Mouse (Mus musculus) kidney, adult 9 months (tissue): ENCODE data around the gene Rnf135.
"Not testable (repeated sequence)": the region's sequence is repeated elsewhere in the genome, so short reads cannot be mapped to it uniquely, and the experiment has no call there.

Experiments used
- DNase-seq: peaks from one replicate; pipeline ENCODE4 v3.0.0; 2022

Gene Rnf135

DNA sequence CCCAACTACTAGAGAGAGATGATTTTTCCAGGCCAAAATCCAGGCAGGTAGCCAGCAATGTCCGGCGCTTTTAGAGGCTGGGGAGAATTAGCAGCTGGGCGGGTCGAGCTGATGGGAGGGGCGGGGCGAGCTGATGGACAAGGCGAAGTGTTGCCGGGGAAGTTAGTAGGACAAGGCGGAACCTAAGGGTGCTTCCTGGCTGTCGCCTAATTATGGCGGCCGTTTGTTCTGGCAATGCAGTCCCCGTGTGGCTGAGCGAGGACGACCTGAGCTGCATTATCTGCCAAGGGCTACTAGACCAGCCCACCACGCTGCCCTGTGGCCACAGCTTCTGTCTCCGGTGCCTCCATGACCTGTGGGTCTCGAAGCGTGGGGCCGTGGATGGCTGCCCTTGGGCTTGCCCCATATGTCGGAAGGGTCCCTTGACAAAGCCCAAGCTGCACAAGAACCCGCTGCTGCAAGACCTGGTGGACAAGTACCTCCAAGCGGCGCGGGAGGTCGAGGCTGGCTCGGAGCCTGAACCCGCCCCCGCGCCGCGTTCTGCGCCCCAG, at the start of gene Rnf135:
Gene Rnf135, plus strand, starts transcription at position 147 of the 551 bp plus-strand sequence.
- DNase-seq: peak; percentile 96

DNA sequence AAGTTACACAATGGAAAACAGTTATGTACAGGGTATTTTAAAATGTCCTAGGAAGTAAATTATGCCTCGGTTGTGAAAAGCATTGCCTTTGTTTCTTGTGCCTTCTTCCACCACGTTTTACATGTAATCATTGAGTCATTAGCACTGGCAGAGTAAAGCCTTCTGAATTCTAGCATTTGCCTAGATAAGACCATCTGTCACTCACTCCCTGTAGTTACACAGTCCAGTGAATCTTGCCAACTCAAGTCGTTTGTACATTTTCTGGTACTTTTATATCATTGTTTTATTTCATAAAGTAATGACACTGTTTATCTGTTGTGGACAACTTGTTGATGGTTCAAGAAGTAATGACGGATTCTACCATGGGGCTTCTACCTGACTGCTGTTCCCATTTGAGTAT, 48.9 kb upstream of the Rnf135 start:
- no peak for DNase-seq

DNA sequence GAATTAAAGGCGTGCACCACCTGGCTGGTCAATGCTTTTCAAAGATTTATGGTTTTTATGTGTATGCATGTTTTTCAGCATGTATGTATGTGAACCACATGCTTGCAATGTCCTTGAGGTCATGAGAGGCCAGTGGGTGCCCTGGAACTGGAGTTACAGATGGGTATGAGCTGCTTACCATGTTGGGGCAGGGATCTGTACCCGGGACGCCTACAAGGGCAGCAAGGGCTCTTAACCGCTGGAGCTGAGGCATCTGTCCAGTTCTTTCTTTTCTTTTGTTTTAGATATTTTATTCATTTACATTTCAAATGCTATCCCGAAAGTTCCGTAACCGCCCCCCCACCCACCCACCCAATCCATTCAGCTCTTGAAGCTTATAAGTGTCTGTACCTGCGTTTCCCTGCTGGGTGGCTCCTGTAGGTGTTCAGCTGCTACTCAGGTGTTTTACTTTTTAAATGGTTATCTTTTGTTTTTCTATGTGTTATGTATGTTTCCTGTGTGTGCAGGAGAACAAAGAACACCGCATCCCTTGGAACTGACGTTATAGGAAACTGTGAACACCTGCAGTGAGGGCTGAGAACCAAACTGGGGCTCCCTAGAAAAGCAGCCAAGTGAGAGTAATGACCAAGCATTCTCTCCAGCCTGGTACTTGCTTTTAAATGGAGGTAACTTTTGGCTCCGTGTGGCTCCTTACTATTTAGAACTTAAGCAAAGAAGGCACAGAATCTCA, 47.5 kb upstream of the Rnf135 start:
- DNase-seq: no peak

DNA sequence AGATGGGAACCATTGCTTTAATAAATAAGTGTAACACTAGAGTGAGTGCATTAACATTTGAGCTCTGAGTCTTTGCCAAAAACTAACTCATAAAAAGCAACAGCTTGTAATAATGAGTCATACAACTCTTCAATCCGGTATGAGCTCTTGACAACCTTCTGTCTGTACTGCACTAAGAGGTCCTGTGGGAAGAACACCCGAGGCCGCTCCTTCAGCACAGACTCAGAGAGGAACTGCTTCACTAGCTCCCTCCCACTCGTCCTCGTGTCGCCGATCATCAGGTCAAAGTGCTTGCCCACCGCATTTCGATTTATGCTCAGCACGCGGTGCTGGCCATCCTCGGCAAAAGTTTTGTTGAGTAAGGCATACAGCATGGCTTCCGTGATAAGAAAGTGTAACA, 46.9 kb upstream of the Rnf135 start:
- no peak for DNase-seq

DNA sequence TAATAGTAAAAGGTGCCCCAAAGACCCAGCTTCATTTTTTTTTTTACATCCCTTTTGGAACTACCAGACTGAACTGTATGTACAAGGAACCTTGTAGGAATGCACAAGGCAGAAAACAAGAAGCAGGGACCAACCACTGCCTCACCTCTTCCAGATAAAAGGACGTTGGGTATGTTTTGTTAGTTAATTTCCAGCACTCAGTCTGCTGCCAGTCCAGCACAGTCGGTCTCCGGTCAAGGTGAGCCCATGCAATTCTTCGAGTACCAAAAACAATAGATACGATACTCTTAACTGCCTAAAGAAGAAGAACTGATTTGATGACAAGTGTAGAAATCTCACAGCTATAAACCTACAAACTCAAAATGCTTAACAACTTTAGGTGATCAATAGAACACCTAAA, 45.9 kb upstream of the Rnf135 start:
- no peak for DNase-seq

DNA sequence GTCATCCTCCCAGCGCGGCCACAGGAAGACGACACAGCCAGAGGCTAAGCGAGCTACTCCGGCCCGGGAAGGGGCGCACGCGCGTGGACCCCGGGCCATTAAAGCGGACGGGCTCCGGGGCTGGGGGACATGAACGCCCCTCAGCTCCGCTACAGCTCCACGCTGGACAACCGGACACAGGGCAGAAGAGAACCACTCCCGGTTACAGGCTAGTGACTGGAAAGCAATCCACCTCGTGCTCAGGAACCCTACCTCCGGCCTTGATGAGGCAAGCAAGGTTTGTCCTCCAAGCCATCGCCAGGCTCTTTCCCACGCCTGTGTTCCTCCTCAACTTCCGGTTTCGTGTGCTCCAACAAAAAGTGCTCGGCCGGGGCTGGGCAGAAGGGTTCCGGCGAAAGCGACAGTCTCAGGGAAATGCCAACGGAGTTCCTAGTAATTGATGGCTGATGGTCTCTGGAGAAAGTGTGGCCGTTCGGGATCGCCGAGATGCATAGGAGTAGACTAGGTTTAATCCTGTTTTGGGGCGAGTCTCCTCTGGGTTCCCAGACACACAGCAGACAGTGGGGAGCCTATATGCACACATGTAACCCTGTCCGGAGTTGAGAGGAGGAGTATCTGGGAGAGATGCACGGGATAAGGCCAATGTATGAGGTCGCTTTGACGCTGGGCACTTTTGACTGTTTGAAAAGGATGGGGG, 41.7 kb upstream of the Rnf135 start, which contains the start of gene Tefm:
Gene Tefm, minus strand, starts transcription at position 351 of the 697 bp plus-strand sequence.
- peak; percentile 85 for DNase-seq

DNA sequence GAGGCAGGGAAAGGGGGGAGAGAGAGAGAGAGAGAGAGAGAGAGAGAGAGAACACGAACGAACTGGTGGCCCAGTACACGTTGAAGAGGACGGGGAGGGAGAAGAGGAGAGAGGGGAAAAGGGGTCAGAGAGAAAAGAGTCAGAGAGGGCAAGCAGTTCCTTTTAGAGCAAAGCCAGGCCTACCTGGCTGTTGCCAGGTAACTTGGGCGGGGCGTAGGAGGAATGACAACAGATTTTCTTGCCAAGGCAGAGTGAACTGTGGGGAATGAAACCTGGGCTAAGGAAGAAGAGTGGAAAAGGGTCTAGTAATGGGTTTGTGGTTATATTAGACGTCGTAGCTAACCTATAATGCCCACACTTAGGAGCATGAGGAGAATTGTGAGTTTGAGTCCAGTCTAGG, 40.8 kb upstream of the Rnf135 start:
- no peak for DNase-seq

DNA sequence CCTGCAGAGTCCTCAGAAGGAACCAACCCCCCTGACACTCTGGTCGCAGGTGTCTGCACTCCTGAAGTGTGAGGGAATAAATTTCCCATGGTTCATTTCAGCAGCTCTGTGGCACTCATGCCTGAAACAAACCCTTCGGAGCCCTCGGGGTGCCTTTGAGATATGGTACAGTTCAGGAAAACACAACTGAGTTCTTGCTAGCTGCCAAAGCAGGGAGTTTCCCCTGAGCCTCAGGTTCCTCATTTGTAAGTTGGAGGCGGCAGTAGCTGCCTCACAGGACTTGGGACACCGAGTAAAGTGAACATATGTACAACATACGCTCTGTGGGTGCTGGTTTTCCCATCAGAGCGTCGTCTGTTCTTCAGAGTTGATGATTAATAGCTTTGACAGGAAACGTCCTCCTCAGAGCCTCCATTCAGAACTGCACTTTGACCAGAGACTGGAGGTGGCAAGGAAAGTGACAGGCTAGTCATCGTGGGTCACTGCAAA, 37.8 kb upstream of the Rnf135 start:
- peak; percentile 79 for DNase-seq

DNA sequence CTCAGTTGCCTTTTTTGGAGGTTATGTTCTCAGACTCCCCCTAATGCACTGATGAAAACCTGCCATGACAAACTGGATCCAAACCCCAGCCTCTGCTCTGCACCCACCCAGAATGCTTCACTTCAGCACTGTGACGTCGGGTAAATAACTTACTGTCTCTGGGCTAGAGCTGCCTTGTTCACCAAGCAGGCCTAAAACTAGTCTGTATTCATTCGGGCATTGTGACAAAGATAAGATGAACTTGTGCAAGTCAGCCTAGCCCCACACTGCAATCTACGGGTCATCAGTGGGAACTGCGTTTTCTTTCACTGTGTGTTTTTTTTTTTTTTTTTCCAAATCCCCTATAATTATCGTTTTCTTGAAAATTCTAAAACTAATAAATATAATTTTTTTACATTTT, 35.9 kb upstream of the Rnf135 start:
- no peak for DNase-seq

DNA sequence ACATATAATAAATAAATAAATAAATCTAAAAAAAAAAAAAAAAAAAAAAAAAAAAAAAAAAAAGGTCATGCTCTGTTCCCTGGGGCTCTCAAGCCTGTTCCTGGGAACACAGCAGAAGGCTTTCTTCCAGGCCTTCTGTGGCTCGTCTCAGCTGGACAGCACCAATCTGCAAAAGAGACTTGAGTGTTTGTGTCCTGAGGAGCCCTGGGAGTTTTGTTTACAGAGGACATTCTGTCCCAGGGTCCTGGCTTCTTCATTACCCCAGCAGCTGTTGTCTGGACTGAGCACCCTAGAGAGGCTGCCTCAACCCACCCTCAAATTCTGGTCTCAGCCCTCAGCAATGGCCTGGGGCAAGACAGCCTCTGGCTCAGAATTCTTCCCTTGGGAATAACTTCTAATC, 35.3 kb upstream of the Rnf135 start:
- DNase-seq: peak; percentile 59

DNA sequence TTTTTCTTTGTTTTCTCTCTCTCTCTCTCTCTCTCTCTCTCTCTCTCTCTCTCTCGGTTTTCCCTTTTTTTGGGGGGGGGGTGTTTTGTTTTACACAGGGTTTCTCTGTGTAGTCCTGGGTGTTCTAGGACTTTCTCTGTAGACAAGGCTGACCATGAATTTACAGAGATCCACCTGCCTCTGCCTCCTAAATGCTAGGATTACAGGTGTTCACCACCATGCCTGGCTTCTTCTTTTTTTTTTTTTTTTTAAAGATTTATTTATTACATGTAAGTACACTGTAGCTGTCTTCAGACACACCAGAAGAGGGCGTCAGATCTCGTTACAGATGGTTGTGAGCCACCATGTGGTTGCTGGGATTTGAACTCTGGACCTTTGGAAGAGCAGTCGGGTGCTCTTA, 34.7 kb upstream of the Rnf135 start:
- DNase-seq: not testable (repeated sequence)

DNA sequence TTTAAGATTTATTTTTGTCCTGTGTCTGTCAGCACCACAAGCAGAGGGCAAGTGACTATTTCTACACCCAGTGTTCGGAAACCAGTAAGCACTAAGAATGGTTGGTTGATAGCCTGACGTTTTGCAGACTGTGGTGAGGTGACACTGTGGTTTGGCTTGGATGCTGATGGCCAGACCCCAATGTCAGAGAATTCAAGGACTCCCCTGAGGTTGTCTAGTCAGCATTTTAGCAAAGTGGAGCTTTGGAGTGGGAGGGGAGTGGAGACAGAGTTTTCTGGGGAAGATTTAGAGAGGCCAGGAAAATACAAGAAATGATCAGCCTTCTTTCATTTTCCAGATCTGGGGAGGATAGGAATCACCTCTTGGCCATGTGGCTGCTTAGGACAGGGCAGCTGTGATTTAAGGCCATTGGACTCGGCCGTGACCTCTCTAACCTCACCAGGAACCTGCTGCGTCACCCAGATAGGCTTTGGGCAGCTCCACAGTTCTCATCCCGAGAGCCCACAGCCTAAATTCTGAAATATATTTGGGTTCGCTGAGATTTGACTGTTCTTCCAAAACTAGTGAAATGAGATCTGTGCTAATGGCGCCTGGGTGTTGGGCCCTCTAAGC, 34.1 kb upstream of the Rnf135 start:
- no peak for DNase-seq

DNA sequence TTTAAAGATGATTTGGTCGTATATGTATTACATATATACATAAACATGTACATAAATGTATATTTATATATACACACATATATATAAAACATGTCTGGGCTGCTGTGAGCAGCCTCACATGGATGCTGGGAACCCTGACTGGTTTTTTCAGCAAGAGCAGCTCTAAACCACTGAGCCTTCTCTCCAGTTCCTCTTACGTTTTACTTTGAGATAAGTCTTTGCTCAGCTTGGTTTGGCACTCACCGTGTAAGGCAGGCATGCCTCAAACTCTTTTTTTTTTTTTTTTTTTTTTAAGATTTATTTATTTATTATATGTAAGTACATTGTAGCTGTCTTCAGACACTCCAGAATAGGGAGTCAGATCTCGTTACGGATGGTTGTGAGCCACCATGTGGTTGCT, 33.1 kb upstream of the Rnf135 start:
- no peak for DNase-seq

DNA sequence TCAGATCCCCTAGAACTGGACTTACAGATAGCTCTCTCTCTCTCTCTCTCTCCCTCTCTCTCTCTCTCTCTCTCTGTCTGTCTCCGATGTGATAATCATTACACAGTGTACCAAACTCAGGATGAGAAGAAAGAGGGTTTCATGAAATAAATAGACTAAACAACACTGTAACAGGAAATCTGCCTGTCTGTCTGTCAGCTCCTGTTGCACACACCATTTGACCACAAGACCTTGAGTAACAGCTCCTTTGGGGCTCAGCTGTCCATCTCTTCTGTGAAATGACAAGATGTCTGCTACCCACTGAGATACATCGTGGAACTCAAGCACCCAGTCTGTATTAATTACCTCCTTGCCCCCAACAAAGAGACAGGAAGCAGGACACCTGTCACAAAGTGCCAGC, 32.1 kb upstream of the Rnf135 start:
- no peak for DNase-seq

DNA sequence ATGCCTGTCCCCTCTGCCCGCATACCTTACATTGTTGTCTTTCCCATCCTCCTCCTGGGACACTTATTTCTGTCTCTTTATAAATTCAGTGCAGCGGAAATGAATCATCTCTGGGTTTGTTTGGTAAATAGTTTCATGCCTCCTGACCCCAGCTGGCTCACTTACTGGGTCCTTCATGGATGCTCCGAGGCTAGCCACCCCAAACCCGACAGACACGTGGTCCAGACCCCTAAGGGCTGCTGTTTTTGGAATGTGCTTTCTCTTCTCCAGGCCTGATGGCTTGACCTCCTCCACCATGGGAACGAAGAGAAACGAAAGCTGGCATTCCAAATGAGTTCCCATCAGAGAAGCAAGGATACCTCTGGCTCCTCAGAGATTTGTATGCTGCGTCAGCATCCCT, 31.3 kb upstream of the Rnf135 start:
- DNase-seq: no peak

DNA sequence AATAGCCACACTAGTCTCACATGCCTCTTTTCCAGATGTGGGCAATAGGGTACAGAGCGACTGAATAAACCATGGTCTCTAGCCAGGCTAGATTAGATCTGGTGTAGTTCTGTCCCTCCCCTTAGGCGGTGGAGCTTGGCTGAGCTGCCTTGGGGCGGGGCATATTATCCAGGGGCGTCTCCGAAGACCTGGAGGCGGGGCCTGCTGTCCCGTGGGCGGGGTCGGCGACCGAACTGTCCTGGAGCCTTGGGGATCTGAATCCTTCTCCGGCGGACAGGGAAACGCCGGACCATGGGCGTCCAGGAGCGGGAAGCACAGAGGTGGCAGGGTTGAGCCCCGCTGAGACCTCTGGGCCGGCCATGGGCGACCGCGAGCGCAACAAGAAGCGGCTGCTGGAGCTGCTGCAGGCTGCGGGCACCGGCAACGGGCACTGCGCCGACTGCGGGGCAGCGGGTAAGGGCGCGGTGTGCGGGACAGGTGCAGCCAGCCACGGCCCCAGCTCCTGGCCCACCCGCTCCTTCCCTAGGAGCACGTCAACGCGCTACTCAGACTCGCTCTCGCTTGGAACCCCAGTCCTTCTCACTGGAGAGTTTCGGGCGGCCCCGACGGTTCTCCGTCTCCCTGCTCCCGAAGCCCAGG, 29.7 kb upstream of the Rnf135 start, which contains the start of gene Adap2:
Gene Adap2, plus strand, starts transcription at position 249 of the 639 bp plus-strand sequence.
- DNase-seq: peak; percentile 98

DNA sequence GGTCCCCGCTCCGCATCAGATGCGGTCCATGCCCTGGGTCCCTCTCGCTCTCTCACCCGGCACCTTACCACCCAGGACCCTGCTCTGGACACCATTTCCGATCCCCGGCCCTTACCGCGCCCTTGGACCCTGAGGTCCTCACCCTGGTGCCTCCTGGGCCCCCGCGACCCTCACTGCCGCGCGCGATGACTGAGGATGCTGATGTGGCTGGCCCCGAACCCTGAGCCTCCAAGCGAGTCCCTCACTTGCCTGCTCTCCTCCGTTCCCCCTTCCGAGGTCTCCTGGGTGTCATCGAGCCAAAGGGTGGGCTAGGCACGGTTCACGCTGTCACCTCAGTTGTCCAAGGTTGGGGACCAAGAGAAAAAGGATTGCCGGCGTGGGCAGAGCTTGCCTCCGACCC, 29.1 kb upstream of the Rnf135 start:
- no peak for DNase-seq

DNA sequence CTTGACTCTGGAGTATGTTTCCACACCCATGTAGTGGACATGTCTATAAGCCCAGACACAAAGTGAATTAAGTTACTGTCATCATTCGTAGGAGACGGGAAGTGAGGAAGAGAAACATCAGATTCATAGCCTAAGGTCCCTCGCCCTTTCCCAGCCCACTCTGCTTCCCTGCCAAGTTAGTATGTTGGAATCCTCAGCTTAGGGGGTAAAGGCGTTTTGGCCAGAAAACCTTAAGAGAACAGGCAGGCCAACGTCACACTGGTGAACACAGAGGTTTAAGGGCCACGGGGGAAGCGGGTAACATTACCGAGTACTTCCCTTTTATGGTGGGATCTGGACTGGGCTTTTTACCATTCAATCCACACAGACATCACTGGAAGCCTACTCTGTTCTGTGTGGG, 28.1 kb upstream of the Rnf135 start:
- no peak for DNase-seq

DNA sequence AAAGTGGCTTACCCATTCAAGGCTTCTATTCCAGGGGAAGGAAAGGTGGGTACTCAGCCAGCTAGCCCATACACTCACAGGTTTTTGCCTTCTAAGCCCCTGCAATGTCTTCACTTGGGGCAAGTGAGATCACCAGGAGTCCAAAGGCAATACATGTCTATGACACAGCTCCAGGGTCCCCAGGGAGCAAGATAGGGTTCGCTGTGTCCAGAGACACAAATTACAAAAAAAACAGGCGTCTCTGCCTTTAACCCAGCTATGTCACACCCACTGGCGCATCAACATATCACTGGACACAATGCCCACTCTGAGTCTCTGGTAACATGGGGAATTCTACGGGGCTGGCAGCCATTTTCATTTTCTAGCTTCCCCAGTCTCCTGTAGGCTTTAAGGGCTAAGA, 27.7 kb upstream of the Rnf135 start:
- no peak for DNase-seq

DNA sequence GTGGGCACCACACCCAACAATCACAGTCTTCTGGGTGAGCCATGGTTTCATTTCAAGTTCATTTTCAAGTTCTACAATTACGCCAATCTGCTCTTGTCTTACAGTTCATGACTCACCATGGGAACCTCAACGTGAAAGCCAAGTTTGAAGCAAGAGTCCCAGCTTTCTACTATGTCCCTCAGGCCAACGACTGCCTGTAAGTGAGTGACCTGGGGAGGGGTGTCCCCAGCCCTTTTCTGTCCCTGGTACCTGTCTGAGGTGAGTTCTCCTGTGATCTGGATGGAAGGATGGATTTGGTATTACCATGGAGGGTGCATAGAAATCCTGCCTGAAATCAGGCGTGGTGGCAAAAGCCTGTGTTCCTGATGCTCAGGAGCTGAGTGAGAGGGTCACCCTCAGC, 26.8 kb upstream of the Rnf135 start:
- no peak for DNase-seq

DNA sequence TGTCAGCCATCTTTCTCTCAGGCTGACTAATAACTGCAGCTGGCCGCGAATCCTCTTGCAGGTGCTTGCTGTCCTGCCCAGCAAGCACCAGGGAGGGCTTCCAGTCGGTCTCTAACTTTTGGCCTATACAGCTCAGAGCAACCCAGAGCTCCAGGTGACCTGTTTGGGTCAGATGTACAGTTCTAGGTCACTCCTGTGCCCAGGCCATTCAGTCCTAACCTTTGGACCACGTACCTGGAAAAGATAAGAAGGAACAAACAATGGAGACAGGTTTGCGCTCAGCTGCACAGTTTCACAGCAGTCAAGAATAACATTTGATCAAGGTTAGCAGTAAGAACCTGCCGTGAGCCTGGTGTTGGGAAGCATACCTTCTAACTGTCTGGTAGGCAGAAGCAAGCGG, 24.6 kb upstream of the Rnf135 start:
- no peak for DNase-seq

DNA sequence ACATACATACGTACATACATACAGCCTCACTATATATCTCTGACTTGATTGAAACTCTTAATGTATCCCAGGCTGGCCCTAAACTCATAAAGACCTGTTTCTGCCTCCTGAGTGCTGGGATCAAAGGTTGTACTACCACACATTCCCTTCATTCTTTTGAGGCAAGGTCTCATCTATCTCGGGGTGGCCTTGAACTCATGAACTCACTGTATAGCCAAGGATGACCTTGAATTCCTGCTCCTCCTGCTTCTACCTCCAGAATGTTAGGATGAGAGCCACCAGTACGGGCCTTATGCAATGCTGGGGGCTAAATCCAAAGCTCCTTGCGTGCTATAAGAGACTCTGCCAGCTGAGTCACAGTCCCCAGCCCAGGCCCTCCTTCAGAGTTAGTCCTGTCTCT, 22.6 kb upstream of the Rnf135 start:
- no peak for DNase-seq
